Mouse (Mus musculus): ENCODE data around the gene Rab1a. TPM values are rescaled to one million over a fixed set of nuclear protein-coding genes. Genes with fewer than 3 reads are reported as not detected.
A peak's percentile ranks its signal among the peaks of the same experiment; 100 is the strongest.
"Not testable (repeated sequence)": the region's sequence is repeated elsewhere in the genome, so short reads cannot be mapped to it uniquely, and the experiment has no call there.

Gene Rab1a
- polyA plus RNA-seq, 1 experiment = 75.9 TPM

DNA sequence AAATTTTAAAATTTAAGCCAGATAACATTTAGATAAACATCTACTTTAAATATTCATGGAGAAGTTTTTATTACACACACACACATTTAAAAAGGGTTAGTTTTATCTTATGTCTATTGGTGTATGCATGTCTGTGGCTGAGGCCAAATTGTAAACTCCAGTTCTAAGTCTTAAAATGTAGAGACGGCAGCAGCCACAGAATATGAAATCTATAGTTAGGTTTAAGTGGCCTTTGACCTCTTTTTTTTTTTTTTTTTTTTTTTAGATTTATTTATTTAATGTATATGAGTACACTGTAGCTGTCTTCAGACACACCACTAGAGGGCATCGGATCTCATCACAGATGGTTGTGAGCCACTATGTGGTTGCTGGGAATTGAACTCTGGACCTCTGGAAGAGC, 6.4 kb downstream of the Rab1a start:
- TF ChIP-seq CTCF (IDR thresholded peaks at IDR 0.05; ENCODE audit: control insufficient read depth, insufficient read depth, low read length) (no peak), POLR2A (IDR thresholded peaks at IDR 0.05; ENCODE audit: borderline replicate concordance, control insufficient read depth, low read depth, low read length) (no peak)
- no peak overlapping the region for H3K4me3 ChIP-seq (replicated peaks; ENCODE audit: control insufficient read depth, low read depth, low read length)
- H3K27ac ChIP-seq (ENCODE audit: control insufficient read depth, insufficient read depth, low read depth, low read length, poor library complexity) = no peak overlapping the region
- WGBS = 72% methylated on average over 2 of the region's 2 CpGs
- H3K4me1 ChIP-seq (ENCODE audit: control insufficient read depth, insufficient read depth, low read length) = peaks cover 2% of the 10 kb centered on the region

DNA sequence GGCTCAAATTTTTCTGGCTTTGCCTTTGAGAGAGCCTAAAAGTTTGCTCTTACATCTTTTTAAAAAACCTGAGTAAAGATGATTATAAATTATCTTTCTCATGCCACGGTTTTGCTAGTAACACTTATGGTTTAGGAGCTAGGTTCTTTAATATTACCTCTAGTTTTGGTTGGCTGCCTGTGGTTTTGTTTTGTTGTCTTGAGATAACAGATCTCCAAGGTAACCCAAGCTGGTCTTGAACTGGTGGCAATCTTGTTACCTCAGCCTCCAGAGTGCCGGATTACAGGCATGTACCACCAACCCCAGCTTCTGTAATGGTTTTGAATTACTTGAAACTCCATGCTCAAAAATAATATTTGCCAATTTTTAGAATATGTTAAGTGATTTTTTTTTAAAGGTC, 10.6 kb downstream of the Rab1a start:
- 32% methylated on average over 2 of the region's 2 CpGs for WGBS
- TF ChIP-seq POLR2A (IDR thresholded peaks at IDR 0.05; ENCODE audit: borderline replicate concordance, control insufficient read depth, low read depth, low read length) = no peak
- Histone ChIP-seq H3K4me3 (replicated peaks; ENCODE audit: control insufficient read depth, low read depth, low read length) (no peak overlapping the region), H3K4me1 (ENCODE audit: control insufficient read depth, insufficient read depth, low read length) (peaks cover 2% of the 10 kb centered on the region), H3K27ac (ENCODE audit: control insufficient read depth, insufficient read depth, low read depth, low read length, poor library complexity) (no peak overlapping the region)

- H3K4me1 ChIP-seq (ENCODE audit: control insufficient read depth, insufficient read depth, low read length) = peaks cover 2% of the 10 kb centered on the region
- no peak overlapping the region for H3K4me3 ChIP-seq (replicated peaks; ENCODE audit: control insufficient read depth, low read depth, low read length)
- H3K27ac ChIP-seq (ENCODE audit: control insufficient read depth, insufficient read depth, low read depth, low read length, poor library complexity) = no peak overlapping the region
- TF ChIP-seq POLR2A (IDR thresholded peaks at IDR 0.05; ENCODE audit: borderline replicate concordance, control insufficient read depth, low read depth, low read length) (no peak), CTCF (IDR thresholded peaks at IDR 0.05; ENCODE audit: control insufficient read depth, insufficient read depth, low read length) (peak; percentile 59; the same call in 1 of the 2 replicates)
- 89% methylated on average over 1 of the region's 1 CpGs for WGBS
Measured at GRCm38 (mm10) chr11:20214779-20215178, 13.5 kb downstream of the Rab1a start.

- 90% methylated on average over 4 of the region's 4 CpGs for WGBS
- H3K4me1 ChIP-seq (ENCODE audit: control insufficient read depth, insufficient read depth, low read length) = no peaks in the 10 kb centered on the region
- H3K27ac ChIP-seq (ENCODE audit: control insufficient read depth, insufficient read depth, low read depth, low read length, poor library complexity) = no peak overlapping the region
- H3K4me3 ChIP-seq (replicated peaks; ENCODE audit: control insufficient read depth, low read depth, low read length) = no peak overlapping the region
- no peak for TF ChIP-seq POLR2A (IDR thresholded peaks at IDR 0.05; ENCODE audit: borderline replicate concordance, control insufficient read depth, low read depth, low read length)
Measured at GRCm38 (mm10) chr11:20216415-20216814, 15.2 kb downstream of the Rab1a start.

GRCm38 (mm10) chr11:20217227-20217626, 16.0 kb downstream of the Rab1a start:
- TF ChIP-seq CTCF (IDR thresholded peaks at IDR 0.05; ENCODE audit: control insufficient read depth, insufficient read depth, low read length) (no peak), POLR2A (IDR thresholded peaks at IDR 0.05; ENCODE audit: borderline replicate concordance, control insufficient read depth, low read depth, low read length) (no peak)
- no peaks in the 10 kb centered on the region for H3K4me1 ChIP-seq (ENCODE audit: control insufficient read depth, insufficient read depth, low read length)
- 98% methylated on average over 1 of the region's 1 CpGs for WGBS
- H3K27ac ChIP-seq (ENCODE audit: control insufficient read depth, insufficient read depth, low read depth, low read length, poor library complexity) = no peak overlapping the region
- H3K4me3 ChIP-seq (replicated peaks; ENCODE audit: control insufficient read depth, low read depth, low read length) = no peak overlapping the region

DNA sequence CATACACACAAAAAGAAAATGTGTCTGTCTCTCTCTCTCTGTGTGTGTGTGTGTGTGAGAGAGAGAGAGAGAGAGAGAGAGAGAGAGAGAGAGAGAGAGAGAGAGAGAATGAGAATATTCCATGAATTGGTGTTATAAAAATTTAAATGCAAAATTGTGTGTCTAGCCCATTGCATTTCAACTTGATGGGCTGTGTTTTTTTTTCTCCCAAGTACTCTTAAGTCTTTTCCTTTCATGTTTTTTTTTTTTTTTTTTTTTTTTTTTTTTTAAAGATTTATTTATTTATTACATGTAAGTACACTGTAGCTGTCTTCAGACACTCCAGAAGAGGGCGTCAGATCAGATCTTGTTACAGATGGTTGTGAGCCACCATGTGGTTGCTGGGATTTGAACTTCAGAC, 20.4 kb downstream of the Rab1a start:
- H3K4me3 ChIP-seq (replicated peaks; ENCODE audit: control insufficient read depth, low read depth, low read length); H3K27ac ChIP-seq (ENCODE audit: control insufficient read depth, insufficient read depth, low read depth, low read length, poor library complexity); H3K4me1 ChIP-seq (ENCODE audit: control insufficient read depth, insufficient read depth, low read length): not testable (repeated sequence)
- 80% methylated on average over 1 of the region's 1 CpGs for WGBS

DNA sequence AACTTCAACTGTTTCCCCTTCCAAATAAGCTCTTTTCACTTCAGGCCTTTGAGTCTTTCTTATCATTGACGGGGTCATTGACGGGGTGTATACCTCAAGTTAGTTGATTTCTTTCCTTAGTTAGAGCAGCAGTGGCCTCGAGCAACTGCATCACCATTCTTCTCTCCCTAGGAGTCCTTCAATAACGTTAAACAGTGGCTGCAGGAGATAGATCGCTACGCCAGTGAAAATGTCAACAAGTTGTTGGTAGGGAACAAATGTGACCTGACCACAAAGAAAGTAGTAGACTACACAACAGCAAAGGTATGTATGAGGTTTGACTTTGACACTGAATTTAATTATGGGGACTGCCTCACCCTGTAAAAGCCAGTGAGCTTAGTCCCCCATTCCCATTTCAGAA, 23.0 kb downstream of the Rab1a start:
- TF ChIP-seq CTCF (IDR thresholded peaks at IDR 0.05; ENCODE audit: control insufficient read depth, insufficient read depth, low read length) (no peak), POLR2A (IDR thresholded peaks at IDR 0.05; ENCODE audit: borderline replicate concordance, control insufficient read depth, low read depth, low read length) (no peak)
- Histone ChIP-seq H3K4me3 (replicated peaks; ENCODE audit: control insufficient read depth, low read depth, low read length) (no peak overlapping the region), H3K27ac (ENCODE audit: control insufficient read depth, insufficient read depth, low read depth, low read length, poor library complexity) (no peak overlapping the region), H3K4me1 (ENCODE audit: control insufficient read depth, insufficient read depth, low read length) (no peaks in the 10 kb centered on the region)
- WGBS = 88% methylated on average over 6 of the region's 6 CpGs

DNA sequence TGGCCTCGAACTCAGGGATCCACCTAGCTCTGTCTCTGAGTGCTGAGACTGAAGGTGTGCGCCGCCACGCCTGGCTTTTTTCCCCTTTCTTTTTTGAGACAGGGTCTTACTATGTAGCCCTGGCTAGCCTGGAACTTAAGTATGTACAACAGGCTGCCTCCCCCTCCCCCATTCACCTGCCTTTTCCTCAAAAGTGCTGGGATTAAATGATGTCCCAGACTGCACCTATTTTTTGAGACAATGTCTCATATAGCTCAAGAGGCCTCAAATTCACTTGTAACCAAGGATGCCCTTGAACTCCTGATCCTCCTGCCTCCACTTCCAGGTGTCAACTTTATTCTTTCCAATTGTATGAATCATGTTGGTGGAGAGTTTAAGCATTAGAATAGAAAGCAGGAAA, 24.7 kb downstream of the Rab1a start:
- TF ChIP-seq CTCF (IDR thresholded peaks at IDR 0.05; ENCODE audit: control insufficient read depth, insufficient read depth, low read length) (no peak), POLR2A (IDR thresholded peaks at IDR 0.05; ENCODE audit: borderline replicate concordance, control insufficient read depth, low read depth, low read length) (no peak)
- Histone ChIP-seq H3K27ac (ENCODE audit: control insufficient read depth, insufficient read depth, low read depth, low read length, poor library complexity) (no peak overlapping the region), H3K4me1 (ENCODE audit: control insufficient read depth, insufficient read depth, low read length) (peaks cover 4% of the 10 kb centered on the region), H3K4me3 (replicated peaks; ENCODE audit: control insufficient read depth, low read depth, low read length) (no peak overlapping the region)
- WGBS = 90% methylated on average over 4 of the region's 4 CpGs

DNA sequence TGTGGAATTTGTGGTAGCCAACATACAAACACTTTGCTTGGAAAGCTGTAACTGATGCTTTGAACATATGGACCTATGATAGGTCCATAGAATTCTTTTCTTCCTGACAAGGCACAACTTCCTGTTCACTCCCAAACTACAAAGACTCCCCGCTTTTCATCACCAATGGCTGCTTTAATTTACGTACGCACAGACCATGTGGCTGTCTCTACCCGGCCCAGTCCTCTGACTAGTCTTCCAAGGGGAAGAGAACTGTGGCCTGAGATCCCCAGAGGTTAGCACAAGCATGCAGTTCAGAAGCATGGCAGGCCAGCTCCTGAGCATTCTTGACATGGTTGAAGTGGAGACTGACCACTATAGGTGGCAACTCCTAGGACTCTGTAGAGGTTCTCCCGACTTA, 27.4 kb downstream of the Rab1a start:
- H3K27ac ChIP-seq (ENCODE audit: control insufficient read depth, insufficient read depth, low read depth, low read length, poor library complexity) = no peak overlapping the region
- H3K4me1 ChIP-seq (ENCODE audit: control insufficient read depth, insufficient read depth, low read length) = peaks cover 5% of the 10 kb centered on the region
- WGBS = 83% methylated on average over 5 of the region's 5 CpGs
- TF ChIP-seq POLR2A (IDR thresholded peaks at IDR 0.05; ENCODE audit: borderline replicate concordance, control insufficient read depth, low read depth, low read length) (no peak), CTCF (IDR thresholded peaks at IDR 0.05; ENCODE audit: control insufficient read depth, insufficient read depth, low read length) (no peak)
- H3K4me3 ChIP-seq (replicated peaks; ENCODE audit: control insufficient read depth, low read depth, low read length) = no peak overlapping the region
